ENCODE assay signal across 8 mouse cellular contexts in genomic region chr7:46569509-46569908, GRCm38 (mm10).
DNase-seq lines count a peak whose midpoint lies in the region; ATAC-seq and TF ChIP-seq lines count a peak whose summit lies in the region.
"Not testable (repeated sequence)": the region's sequence is repeated elsewhere in the genome, so short reads cannot be mapped to it uniquely, and the experiment has no call there.

No protein-coding gene starts in this region.

- not testable (repeated sequence) for H3K36me3 ChIP-seq in ES-Bruce4 (ENCODE audit: control insufficient read depth, insufficient read depth, low read length, poor library complexity, severe bottlenecking); heart, postnatal 0 days (replicated peaks; ENCODE audit: control insufficient read depth, insufficient read depth, low read length); lung, postnatal 0 days (ENCODE audit: insufficient read depth, low read length)

- not testable (repeated sequence) for TF ChIP-seq EP300 in ES-Bruce4 (IDR thresholded peaks at IDR 0.05; ENCODE audit: insufficient read depth, low read depth, low read length); heart, postnatal 0 days (IDR thresholded peaks at IDR 0.05; ENCODE audit: low read depth); lung, postnatal 0 days (IDR thresholded peaks at IDR 0.05)

- peak; percentile 53; the same call in 1 of the 2 replicates for ATAC-seq in heart, postnatal 0 days (ENCODE audit: insufficient read depth, low read depth)
- ATAC-seq in lung, postnatal 0 days = peak; percentile 44; the same call in 1 of the 2 replicates

- peak; percentile 71 for DNase-seq in adrenal gland, postnatal 14 days
- DNase-seq in heart, postnatal 0 days (ENCODE audit: low spot score) = not testable (repeated sequence)
- peak; percentile 65 for DNase-seq in kidney, postnatal 10 days
- DNase-seq in lung, postnatal 0 days (ENCODE audit: low spot score) = peak; percentile 46
- DNase-seq in right cerebral cortex, adult 2 months (ENCODE audit: low spot score in 2 of 2) = peak; percentile 41 to 47
- DNase-seq in urinary bladder, postnatal 14 days (ENCODE audit: low spot score) = peak; percentile 40

- TF ChIP-seq POLR2A in ES-Bruce4 (IDR thresholded peaks at IDR 0.05; ENCODE audit: insufficient read depth, low read length); cortical plate, adult 2 months (IDR thresholded peaks at IDR 0.05; ENCODE audit: extremely low read depth, insufficient read depth, low read length): not testable (repeated sequence)

- 65% methylated on average over 9 of the region's 9 CpGs for WGBS in heart, postnatal 0 days
- WGBS in lung, postnatal 0 days = 62% methylated on average over 9 of the region's 9 CpGs

- H3K27me3 ChIP-seq in ES-Bruce4 (ENCODE audit: control insufficient read depth, insufficient read depth, low read length, poor library complexity, severe bottlenecking); heart, postnatal 0 days (ENCODE audit: control insufficient read depth, insufficient read depth, low read length); lung, postnatal 0 days (replicated peaks; ENCODE audit: insufficient read depth, low read length): not testable (repeated sequence)

- not testable (repeated sequence) for H3K9me3 ChIP-seq in ES-Bruce4 (replicated peaks; ENCODE audit: control insufficient read depth, insufficient read depth, low read length, poor library complexity, severe bottlenecking); heart, postnatal 0 days (replicated peaks; ENCODE audit: control insufficient read depth, low read length); lung, postnatal 0 days (ENCODE audit: low read length)

- H3K27ac ChIP-seq in ES-Bruce4 (ENCODE audit: insufficient read depth, low read length); cortical plate, adult 2 months (ENCODE audit: insufficient read depth, low read length); heart, postnatal 0 days (ENCODE audit: low read depth); lung, postnatal 0 days (ENCODE audit: low read length): not testable (repeated sequence)

- H3K4me1 ChIP-seq in ES-Bruce4 (ENCODE audit: control insufficient read depth, insufficient read depth, low read length); cortical plate, adult 2 months (ENCODE audit: control insufficient read depth, insufficient read depth, low read length); heart, postnatal 0 days (ENCODE audit: control insufficient read depth, insufficient read depth); lung, postnatal 0 days (ENCODE audit: insufficient read depth, low read depth, low read length): not testable (repeated sequence)

- H3K4me3 ChIP-seq in ES-Bruce4 (ENCODE audit: low read depth, low read length); cortical plate, adult 2 months (ENCODE audit: insufficient read depth, low read length); heart, postnatal 0 days (ENCODE audit: low read depth, low read length); lung, postnatal 0 days (ENCODE audit: low read depth, low read length): not testable (repeated sequence)

- H3K9ac ChIP-seq in ES-Bruce4 (ENCODE audit: low read depth, poor library complexity, severe bottlenecking); heart, postnatal 0 days (replicated peaks; ENCODE audit: low read depth, low read length); lung, postnatal 0 days (replicated peaks; ENCODE audit: low read depth): not testable (repeated sequence)

- peak; percentile 39 for TF ChIP-seq CTCF in ES-Bruce4 (IDR thresholded peaks at IDR 0.05; ENCODE audit: low read depth, low read length)
- peak; percentile 37 for TF ChIP-seq CTCF in cortical plate, adult 2 months (IDR thresholded peaks at IDR 0.05; ENCODE audit: extremely low read depth, insufficient read depth, low read length)
- TF ChIP-seq CTCF in heart, postnatal 0 days (IDR thresholded peaks at IDR 0.05; ENCODE audit: low read depth) = peak; percentile 61
- TF ChIP-seq CTCF in lung, postnatal 0 days (IDR thresholded peaks at IDR 0.05) = peak; percentile 79

- not testable (repeated sequence) for H3K4me2 ChIP-seq in heart, postnatal 0 days (ENCODE audit: low read depth, low read length); lung, postnatal 0 days (replicated peaks; ENCODE audit: low read depth, low read length)
